Mouse (Mus musculus) common myeloid progenitor, adult 5-6 weeks (primary cell): ENCODE measurements around the gene Ybey. TPM values are rescaled to one million over a fixed set of nuclear protein-coding genes. Genes with fewer than 3 reads are reported as not detected.

Experiments
- ATAC-seq: replicated peaks from 2 replicates; pipeline ENCODE4 v1.8.0; 2016; ENCODE audit warnings: low read depth, mild to moderate bottlenecking, moderate TSS enrichment, inconsistent platforms; ENCODE audit not compliant: poor library complexity, severe bottlenecking
- total RNA-seq: library from RNA; stranded (forward); fragments of 200-1000, 187-1606 nt; gene quantifications from 2 replicates; pipeline ENCODE4 v1.2.3, GENCODE M21; 2017

Gene Ybey
- 5.3 and 8.8 TPM in 2 replicates for total RNA-seq

DNA sequence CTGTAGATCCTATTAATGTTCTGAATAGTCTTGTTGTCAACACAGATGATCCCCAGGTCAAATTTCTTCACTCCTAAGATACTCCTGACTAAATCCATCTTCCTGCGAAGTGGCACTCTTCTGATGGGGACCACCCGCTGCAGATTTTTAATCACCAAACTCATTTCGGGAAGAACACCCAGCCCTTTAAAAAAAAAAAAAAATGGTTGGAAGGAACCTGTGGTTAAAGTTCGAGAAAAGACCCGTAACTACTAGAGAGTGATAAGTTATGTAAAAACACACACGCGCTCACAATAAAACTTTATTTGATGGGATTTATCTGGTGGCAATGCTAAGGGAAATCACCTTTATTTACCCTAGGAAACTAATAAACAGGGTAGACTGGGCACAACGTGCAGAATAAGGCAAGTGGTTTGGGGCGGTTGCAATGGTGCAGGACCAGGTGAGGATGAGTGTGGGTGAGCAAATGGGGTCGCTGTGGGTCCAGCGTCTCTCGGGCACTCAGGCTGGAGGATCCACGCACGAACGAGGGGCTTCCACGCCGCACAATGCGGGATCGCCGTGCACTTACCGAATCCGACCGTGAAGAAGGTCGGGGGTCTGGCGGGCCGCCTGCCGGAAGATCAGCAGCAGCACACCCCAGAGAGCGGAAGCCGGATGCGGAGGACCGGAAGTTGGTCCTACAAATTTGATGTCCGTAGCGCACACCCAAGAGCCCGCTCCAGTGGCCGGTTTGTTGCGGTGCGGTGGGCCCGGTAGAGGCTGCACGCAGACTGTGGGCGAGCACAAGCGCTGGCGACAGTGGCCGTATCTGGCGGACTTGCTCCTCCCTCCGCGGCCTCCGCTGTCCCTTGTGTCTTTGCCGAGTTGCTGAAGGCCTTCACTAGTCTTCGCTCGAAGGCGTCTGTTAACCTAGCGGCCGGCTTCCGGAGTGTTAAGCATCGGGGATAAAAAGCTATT lies at the start of gene Ybey, which contains the start of gene Mcm3ap:
Gene Ybey, minus strand, starts transcription at position 912 of the 960 bp plus-strand sequence.
Gene Mcm3ap, plus strand, starts transcription at position 725 of the 960 bp plus-strand sequence.
- ATAC-seq, result peak; percentile 99

DNA sequence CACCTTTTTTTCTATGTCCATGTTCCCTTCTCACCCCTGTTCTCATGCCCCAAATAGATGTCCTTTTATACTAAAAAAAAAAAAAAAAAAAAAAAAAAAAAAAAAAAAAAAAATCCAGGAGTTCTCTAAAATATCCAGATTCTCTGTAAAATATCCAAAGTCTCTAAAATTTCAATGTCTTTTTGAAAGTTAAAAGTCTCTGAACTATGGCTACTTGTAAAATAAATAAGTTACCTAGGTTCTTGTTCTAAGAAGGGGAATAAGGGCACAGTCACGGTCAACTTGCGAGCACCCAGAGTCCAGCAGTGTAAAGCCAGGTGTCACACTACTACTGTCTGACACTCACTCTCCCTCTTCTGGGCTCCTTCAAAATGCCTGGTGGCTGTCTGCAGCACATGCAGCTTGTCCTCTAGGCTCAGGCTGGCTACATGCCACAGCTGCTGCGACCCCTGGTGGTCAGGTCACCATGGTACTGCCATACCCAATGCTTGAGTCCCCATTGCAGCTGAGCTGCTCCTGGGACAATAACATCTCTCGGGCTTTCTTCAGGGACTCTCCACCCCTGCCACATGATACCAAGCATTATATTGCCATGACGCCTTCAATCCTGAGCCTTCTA lies 44.2 kb upstream of the Ybey start:
- ATAC-seq, result peak; percentile 100

DNA sequence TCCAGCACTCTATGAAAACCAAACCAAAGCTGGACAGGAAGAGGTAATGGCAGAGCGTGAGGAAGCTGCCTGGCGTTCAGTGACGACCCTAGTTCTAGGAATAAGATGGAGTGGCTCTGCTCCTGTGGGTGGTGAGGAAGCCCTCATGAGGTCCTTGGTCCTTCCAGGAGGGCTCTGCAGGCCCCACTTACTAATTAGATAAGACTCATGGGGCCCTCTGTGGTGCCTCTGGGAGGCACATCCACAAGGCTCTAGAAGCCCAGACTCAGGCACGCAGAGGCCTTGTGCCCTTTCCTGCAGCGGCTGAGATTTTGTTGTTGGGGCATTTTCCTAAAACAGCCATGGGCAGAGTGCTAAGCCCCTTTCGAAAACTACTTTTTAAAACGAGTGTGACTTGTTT lies 37.0 kb upstream of the Ybey start:
- ATAC-seq, result no peak

DNA sequence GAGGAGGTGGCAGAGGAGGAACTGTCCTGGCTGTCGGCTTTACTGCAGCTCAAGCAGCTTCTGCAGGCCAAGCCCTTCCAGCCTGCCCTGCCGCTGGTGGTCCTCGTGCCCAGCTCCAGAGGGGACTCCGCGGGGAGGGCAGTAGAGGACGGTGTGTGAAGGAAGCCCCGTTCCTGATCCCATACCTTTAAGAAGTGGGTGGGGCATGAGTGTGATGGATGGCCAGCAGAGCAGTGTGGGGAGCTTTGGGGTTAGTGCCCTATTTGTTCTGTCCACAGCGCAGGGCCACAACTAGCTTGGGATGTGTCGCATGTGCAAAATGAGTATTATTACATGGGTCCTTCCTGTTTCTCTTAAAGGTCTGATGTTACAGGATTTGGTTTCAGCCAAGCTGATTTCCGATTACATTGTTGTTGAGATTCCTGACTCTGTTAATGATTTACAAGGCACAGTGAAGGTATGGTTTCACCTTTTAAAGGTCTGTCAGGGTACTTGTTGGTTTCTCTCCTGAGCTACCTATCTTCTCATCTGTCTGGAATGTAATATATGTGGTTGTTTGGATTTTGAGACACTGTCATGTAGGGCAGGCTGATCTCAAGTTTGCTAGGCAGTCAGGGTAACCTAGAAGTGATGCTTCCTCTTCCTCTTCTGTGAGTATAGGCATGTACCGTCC lies 35.5 kb upstream of the Ybey start:
- ATAC-seq, result no peak

DNA sequence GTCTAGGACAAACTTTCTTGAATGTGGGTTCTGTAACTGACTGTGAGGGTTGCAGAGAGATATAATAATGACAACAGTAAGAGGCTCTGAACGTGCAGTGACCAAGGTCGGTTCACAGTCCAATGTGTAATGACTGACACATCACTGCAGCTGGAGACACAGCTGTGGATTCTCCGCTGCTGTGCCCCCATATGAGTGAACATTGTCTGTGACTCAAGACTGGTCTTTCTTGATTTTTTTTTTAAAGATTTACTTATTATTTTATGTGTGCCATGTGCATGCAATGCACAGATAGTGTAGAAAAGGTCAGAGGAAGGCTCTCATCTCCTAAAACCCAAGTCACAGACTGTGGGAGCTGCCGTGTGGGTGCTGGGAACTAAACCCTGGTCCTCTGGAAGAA lies 28.6 kb upstream of the Ybey start:
- ATAC-seq, result no peak

DNA sequence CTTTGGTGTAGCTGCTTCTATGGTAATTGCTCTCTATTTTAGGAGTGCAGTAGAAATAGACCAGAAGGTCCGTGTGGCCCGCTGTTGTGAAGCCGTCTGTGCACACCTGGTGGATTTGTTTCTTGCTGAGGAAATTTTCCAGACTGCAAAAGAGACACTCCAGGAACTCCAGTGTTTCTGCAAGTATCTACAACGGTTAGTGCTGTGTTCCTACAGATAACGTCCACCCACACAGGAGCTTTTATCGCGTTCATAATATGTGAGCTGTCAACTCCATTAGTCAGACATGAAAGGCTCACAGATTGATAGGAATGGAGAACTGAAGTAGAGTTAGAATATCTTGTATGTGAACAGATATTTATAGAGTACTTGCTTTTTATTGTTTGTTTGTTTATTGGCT lies 27.5 kb upstream of the Ybey start:
- ATAC-seq, result no peak

DNA sequence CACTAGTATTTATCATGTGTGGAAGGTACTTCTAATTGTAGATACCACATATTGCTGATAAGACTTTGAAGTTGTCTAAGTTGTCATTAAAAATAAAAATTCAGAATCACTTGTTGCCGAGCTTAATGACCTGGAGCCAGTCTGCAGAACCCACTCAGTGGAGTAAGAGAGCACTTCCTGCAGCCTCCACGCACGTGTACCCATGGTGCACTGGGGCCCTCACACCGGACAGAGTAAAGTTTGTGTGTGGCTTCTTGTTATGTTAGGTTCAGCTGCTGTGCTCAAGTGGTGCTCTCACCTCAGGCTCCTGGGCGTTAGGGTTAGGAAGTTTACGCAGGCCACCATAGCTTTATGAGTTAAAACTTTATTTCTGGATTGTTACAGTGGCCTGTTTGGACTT lies 26.6 kb upstream of the Ybey start:
- ATAC-seq, result no peak

DNA sequence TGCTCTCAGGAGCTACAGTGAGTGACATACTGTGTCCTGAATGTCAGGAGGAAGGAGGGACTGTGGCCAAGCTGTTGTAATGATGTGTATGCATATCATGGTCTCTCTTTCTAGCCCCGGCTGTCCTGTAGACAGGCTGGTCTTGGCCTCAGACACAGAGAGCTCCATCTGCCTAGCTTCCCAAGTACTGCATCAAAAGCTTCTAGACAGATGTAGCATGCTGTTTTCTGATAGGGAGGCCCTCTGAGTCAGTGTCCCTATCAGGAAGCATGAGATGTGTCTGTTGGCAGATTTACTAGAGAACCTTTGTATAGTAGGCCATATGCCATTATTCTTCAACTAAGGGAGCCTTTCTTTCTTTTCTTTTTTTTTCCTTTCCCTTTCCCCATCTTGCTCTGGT lies 24.6 kb upstream of the Ybey start:
- peak; percentile 50; the same call in 1 of the 2 replicates for ATAC-seq

DNA sequence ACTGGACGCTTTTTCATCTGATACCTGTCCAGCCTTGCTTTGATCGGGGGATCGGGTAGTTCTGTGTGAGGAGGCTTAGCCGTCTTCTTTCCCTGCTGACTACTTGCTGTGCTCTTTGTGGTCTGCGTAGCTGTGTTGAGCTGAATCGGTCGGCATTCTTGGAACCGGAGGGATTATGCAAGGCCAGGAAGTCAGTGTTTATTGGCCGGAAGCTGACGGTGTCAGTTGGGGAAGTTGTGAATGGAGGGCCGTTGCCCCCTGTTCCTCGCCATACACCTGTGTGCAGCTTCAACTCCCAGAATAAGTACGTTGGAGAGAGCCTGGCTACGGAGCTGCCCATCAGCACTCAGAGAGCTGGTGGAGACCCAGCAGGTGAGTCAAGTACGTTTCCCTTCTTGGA lies 20.3 kb upstream of the Ybey start:
- peak; percentile 40; the same call in 1 of the 2 replicates for ATAC-seq

DNA sequence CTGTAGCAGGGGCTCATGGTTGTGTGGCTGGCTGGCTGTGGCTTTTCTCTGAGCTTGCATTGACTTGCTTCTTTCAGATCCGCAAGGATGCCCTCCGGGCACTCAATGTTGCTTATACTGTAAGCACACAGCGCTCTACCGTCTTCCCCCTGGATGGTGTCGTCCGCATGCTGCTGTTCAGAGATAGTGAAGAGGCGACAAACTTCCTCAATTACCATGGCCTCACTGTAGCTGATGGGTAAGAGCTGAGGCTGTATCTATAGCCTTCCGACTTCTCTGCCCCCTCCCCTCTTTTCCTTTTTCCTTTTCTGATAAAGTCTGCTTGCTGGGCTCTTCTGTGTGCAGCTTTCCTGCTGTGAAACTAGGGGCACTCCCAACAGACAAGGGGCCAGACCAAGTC lies 19.4 kb upstream of the Ybey start:
- ATAC-seq, result peak; percentile 81

DNA sequence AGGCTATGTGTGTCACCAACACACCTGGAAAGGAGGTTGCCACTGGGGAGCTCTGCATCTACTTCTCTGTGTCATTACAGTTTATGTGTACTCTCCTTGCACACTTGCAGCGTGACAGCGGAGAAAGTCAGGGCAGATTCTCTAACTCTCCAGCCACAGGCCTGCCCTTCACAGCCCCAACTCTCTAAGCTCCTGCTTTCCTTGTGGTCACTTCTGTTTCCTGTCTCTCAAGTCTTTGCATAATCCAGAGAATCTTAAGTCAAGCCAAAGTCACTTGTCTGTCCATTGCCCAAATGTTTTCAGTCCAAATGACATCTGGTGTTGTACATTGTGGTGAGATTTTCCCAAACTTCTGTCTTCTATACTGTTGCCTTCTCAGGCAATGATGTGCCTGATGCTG lies 17.4 kb upstream of the Ybey start:
- ATAC-seq, result peak; percentile 46

DNA sequence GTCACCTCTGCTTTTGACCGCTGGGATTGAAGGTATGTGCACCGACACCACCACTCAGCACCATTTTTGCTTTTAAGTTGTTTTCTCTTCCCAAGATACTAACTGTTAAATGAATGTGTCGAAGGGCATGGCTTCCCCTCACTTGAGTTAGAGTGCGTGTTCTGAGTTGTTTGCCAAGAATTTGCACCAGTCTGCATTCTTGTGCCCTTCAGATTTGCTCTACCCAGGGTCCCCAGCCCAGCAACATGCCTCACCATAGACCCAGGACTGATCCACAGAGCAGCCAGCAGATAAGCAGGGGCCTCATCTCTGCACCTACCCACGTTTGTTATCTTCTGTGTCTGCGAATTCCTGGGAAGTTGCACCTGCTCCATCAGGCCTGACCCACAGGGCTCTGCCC lies 12.6 kb upstream of the Ybey start:
- no peak for ATAC-seq

DNA sequence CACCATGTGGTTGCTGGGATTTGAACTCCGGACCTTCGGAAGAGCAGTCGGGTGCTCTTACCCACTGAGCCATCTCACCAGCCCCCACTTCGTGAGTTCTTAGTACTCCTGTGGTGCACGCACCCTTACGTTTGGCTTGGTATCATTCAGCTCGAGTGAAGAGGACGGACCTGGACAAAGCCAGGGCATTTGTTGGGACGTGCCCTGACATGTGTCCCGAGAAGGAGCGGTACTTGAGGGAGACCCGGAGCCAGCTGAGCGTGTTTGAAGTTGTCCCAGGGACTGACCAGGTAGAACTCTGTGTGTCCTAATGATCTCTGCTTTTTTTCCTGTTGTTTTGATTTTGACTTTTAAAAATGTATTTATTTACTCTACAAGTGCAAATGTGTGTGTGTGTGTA lies 11.9 kb upstream of the Ybey start:
- ATAC-seq, result no peak

DNA sequence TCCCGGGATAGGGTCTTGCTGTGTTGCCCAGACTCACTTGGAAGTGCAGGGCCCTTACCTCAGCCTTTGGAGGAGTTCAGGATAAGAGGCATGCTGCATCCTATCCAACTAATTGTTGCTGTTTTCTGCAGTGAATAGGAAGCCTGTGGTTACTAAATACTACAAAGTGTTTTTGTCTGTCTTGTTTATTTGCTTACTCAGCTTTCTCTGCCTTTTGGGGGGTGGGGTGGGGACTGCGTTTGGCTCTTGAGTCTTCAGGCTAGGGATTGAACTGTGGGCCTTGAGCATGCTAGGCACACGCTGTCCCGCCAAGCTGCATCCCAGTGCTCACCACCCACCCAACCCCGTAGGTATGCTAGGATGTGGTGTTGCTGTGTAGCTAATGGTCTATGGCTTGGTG lies 4.8 kb upstream of the Ybey start:
- ATAC-seq, result no peak

DNA sequence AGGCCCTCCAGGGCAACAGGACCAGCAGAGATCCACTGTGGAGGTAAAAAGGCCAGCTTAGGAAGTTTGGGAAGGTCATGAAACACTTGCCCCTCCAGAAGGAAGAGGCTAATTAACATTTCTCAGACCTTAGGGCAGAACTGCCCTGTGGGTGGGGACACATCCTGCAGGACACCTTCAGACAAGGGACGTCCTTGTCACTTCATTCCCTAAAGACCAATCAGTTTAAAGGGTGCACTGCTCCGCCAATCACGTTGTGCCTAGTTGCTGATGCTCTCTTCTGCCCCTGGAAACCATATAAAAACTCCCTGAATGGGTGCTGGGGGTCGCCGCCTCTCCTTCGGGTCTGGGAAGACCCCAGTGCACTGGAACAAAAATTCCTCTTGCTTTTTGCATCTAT lies 6.2 kb downstream of the Ybey start:
- no peak for ATAC-seq

DNA sequence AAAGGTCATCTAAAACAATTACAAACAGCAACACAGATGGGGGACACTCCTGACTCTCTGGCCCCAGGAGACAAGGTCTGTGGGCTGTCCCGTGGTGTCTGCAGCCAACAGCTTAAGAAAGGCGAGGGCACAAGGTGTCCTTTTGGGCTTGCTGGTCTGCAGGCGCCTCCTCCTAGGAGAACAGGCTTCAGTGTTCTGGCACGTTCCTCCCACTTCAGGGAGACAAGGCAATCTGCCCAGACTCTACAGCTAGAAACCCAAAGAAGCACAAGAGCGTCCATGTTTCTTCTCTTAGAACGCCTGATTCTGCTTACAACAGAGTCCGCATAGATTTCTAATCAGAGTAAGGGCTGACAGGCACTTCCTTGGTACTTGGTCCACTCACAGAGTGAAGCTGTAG lies 6.6 kb downstream of the Ybey start:
- no peak for ATAC-seq

DNA sequence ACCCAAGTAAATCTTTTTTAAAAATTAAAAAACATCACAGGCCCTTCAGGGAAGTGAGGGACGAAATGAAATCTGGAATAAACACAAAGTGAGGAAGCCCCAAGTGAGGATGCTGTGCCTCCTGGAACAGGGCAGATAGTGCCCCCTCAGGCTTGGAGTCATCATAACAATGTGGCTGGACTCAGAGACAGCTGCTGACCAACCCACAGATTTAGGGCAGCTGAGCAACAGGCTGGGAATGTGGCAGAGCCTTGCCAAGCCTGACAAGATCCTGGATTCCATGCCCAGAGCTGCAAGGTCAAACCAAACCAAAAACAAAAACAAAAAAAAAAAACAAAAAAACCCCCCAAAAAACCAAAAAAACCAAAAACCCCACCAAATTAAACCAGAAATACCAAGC lies 7.7 kb downstream of the Ybey start:
- ATAC-seq, result no peak

DNA sequence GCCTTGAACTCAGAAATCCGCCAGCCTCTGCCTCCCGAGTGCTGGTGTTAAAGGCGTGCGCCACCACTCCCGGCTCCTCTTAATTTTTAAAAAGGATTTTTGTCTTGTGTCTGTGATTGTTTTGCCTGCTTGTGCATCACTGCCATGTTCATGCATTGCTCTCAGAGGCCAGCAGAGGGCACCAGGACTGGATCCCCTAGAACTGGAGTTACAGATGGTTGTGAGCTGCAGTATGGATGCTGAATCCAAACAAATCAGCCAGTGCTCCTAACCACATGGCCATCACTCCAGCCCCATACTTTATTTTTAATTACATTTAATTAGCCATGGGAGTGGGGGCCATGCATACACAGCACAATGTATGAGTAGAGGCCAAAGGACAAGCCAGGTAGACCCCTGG lies 13.6 kb downstream of the Ybey start:
- peak; percentile 93 for ATAC-seq

DNA sequence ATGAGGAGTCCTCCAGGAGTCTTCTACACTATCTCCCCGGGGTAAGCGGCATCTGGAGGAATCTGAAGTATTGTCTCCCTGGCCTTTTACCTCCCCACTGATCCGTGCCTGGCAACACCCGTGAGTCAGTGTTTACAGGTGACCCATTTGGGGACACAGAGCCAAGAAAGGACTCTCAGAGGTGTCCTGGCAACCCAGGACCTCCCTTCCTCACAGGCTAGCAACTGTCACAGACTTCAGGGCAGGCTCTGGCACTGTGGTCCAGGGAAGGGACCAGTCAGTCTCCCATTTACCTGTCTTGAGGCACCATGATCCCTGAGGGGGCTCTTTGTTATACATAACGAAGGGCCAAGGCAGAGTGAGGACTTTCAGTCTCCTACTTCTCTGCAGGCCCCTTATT lies 20.1 kb downstream of the Ybey start, which contains the start of gene 2610028H24Rik:
Gene 2610028H24Rik, plus strand, starts transcription at position 231 of the 400 bp plus-strand sequence.
- no peak for ATAC-seq

DNA sequence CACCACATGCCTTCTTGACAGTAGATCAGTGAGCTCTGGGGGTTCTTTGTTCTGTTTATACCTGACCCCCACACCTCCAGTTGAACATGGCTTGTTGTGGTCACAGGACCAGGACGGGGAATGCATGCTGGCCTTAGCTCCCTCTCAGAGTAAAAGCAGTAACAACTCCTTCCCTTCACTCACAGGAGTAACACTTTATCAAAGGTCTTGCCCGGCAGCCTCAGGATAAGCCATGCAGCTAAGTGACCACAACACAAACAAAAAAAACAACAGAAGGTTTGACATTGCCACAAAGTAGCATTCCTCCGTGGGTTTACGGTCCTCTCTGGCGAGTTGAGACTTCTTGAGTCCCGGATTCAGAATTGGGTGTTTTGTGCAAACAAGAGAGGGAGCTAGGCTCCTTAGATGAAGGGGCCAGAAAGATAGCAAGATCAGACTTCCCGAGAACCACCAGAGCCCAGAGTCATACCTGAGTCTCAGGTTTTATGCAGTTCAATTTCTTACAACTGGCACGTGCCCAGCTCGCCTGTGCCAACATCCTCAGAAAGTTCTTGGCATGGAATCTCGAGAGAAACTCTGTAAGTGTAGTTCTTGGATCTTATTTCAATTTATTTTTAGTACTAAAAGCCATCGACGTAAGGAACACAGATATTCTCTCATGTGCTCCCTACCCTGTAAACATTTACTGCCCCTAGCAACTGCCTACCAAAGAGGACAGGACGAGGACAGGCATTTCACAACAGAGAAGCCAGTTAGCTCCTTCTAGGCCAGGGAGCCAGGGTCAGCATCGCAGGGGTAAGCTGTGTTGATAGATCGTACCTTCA lies 21.3 kb downstream of the Ybey start:
- no peak for ATAC-seq
